Mouse (Mus musculus) left cerebral cortex, postnatal 14 days (tissue): ENCODE measurements at regions not wholly inside any gene's neighbourhood (a gene's known extent, or its start where the extent isn't known, plus 50 kb on each side); places are given as distances from the start of the nearest gene placed in this dataset.
"Not testable (repeated sequence)": the region's sequence is repeated elsewhere in the genome, so short reads cannot be mapped to it uniquely, and the experiment has no call there.

Source experiments
- DNase-seq, 2 experiments: peaks; one replicate each; pipeline ENCODE4 v3.0.0; 2021 to 2022; ENCODE audit warnings: low spot score in 2 of 2, mixed read lengths in 1 of 2
- intact Hi-C: fragments of 180-260 bp; cut with DNase I; formaldehyde crosslinking; loops from one replicate; pipeline ENCODE4 v1.15.1; 2025

DNA sequence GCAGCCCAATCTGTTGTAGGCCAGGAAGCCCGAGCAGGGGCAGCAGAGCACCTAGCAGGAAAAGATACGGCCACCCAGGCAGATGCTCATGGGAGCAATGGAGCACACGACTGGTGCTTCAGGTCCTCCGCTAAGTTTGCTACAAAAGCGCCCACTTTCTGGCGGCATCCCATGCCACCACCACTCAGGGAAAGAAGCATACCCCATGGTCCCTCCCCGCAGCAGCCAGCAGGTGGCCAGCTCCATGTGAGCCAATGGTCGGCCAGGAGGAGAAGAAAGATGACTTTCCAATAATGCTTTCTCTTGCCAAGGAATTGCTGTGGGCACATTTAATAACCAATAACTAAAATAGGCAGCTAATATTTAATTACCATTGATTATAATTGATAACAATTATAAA, 166.7 kb upstream of the Klf6 start:
- intact Hi-C loops: no loop called here
- no peak for DNase-seq

DNA sequence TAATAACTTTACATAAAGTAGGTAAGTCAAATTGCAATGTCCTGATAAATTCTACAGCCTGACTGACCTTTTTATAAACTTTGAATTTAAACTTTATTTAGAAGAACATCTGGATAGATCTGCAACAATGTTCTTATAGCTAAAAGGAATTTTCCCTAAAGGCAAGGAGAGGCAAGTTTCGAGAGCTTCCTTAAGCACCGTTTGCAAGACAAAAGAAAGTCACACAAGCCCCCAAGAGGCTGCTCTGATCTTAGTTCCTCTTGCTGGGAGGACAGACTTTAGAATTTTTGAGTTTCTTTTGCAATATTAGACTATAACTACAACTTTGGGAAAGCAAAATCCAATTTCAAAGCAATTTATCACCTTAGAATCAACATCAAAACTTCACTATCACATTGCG, 165.7 kb upstream of the Klf6 start:
- DNase-seq, intact Hi-C loops: not testable (repeated sequence)

DNA sequence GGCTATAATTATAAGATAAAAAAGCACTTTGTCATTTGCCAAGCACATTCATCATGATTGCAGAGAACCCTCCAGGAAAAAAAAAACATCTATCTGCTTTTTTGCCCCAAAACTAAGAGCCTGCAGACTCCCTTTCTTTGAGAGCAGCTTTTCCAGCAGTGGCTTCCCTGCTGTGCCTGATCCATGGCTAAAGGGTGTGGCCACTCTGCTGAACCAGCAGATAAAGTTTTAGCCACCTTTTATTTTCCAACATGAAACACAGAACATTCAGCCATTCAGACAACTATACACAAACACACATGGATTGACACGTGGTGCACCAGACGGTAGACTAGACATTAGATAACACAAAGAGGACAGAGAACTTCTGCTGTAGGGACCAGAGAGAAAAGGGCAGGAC, 164.9 kb upstream of the Klf6 start:
- DNase-seq: no peak
- intact Hi-C loops: no loop called here

DNA sequence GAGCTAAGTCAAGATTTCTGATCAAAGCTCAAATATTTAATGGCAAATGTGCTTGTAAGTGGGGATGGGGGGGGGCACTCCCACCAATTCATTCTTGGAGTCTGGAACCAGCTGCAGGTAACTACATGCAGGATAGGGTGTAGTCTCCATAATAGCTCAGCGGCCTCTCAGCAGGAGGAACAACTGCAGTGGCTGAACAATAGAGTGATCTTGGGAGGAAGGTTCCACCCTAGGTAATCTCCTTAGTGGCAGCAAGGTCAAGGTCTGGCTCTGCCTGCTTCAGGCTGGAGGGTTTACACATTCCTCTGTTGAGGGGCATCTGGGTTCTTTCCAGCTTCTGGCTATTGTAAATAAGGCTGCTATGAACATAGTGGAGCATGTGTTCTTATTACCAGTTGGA, 164.0 kb upstream of the Klf6 start:
- intact Hi-C loops, DNase-seq: not testable (repeated sequence)

DNA sequence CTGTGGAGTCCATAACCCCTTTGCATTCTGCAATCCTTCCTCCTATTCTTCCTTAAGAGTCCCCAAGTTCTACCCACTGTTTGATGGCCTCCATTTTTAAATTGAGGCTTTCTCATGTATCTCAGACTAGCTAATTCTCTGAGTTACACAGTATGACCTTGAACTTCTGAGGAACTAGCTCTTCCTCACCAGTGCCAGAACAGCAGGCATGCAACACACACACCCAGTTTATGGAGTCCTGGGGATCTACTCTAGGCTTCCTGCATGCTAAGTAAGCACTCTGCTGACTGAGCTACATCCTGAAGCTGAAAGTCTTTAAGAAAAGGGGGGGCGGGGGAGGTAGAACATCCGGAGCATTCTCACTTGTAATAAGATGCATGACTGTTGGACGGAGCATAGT, 159.2 kb upstream of the Klf6 start:
- DNase-seq: no peak
- intact Hi-C loops: no loop called here

DNA sequence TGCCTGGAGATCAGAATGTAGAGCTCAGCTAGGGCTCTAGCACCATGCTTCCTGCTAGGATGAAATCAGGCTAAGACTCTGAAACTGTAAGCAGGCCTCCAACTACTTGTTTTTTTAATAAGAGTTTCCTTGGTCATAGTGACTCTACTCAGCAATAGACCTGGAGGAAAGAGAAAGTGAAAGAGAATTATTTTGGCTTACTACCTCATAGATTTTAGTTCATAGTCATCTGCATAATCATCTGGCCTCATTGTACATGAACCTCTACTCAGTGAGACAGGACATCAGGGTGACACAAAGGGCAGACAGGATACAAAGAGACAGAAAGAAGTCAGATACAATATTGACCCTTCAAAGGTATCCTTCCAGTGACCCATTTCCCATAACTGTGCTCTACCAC, 156.3 kb upstream of the Klf6 start:
- intact Hi-C loops: no loop called here
- no peak for DNase-seq

DNA sequence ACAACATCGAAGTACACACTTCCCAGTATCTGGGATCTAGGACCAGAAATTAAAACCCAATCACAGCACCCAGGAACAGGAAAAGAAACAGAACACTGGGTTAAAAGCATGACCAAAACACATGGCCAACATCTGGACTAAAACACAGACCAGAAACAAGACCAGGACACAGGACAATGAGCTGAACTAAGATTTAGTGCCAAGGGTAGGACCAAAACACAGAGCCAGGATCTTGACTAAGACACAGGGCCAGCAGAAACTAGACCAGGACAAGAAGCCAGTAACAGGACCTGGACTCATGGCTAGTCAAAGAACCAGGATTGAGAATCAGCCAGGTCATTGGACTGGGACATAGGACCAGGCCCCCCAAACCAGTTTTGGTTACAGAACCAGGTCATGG, 149.6 kb upstream of the Klf6 start:
- intact Hi-C loops: no loop called here
- no peak for DNase-seq

DNA sequence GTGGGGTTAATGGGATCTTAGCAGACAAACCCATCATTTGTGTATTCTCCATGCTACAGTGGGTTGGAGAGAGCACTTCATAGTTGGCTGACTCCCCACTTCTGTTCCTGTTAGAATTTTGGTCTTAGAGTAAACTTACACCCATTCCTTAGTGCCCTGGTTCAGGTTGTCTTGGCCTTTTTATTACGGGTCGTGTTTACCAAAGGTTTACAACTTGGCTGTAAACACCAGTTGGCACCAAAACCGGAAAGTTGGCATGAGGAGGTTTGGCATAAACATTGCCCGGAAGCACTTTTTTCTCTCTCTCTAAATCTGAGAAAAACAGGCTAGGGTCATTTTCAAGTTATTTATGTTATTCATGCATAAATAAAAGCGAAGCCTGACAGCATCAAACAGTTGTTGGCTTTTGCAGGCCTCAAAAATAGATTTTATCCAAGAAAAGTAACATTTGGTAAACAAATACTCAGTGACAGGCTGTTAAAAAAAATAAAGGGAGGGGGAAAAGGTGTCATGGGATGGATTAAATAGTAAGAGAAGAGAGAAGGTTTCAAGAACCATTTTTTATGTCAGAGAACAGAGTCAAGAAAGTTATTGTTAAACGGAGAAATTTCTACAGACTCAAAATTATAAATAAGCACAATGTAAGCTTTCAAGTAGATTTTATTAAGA, 148.0 kb upstream of the Klf6 start:
- no peak for DNase-seq
- intact Hi-C loops: no loop called here

DNA sequence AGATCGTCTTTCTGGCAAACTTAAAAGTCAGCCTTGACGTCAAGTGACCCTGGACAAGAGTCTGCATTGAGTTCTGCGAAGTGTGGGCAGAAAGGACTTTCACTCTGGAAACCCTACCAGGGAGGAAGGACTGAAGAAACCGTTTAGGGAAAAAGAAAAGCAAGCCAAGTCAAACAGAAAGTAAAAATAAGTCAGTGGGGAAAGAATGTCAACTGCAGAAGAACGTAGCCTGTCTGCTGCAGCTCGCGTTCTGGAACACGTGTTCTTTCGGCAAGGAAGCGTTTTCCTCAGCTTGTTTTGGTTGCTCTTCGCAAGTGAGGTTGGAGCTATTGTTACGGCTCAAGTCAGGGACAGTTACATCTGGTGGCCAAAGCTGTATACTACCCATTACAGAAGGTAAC, 147.1 kb upstream of the Klf6 start:
- DNase-seq: peak; percentile 22 to 26
- intact Hi-C loops: no loop called here

DNA sequence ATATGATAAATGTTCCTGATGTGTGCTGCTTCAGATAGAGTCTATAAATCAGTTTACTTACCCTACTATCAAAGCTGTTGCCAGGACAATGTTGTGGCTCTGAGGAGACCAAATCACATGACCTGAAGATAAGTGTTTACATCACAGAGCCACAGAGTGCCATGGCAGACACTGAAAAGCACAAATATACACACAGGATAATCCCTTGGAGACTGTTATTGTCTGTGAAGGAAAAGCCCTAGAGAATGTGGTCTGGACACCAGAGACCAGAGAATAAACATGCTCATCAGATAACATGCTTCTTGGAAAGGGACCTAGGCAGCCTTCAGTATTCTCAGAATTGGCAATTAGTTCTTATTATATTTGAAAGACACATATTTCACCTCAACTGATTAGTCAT, 146.5 kb upstream of the Klf6 start:
- no peak for DNase-seq
- intact Hi-C loops: no loop called here

DNA sequence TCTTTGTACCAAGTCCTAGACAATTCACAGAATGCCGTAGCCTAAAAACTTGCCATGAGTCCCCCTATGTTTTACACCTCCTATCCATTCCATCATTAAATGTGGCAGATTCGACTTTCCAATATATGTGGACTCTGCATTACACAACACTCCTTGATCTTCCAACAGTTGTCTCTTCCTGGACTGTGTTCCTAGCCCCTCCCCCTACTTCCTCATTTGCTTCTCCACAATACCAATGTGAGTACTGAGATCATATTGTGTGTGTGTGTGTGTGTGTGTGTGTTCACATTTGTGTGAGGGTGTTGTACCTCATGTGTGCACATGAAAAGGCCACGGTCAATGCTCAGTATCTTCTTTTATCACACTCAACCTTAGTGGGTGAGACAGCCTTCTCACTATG, 144.5 kb upstream of the Klf6 start:
- intact Hi-C loops: no loop called here

DNA sequence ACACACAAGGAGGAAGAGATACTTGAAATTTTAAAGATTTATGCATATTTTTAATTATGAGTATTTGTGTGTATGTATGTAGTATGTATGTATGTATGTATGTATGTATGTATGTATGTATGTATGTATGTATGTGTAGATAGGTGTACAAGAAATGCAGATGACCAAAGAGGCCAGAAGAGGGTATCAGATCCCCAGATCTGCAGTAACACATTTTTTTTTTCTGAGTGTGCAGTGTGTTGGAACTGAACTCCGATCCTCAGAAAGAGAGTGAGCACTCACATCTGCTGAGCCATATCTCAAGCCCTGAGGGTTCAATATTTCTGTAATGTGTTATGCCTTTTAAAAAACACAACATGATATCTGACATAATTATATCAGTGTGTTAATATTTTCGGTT, 138.0 kb upstream of the Klf6 start:
- no peak for DNase-seq
- intact Hi-C loops: no loop called here

More for the DNA sequence above, 144.5 kb upstream of the Klf6 start:
- DNase-seq: no peak

DNA sequence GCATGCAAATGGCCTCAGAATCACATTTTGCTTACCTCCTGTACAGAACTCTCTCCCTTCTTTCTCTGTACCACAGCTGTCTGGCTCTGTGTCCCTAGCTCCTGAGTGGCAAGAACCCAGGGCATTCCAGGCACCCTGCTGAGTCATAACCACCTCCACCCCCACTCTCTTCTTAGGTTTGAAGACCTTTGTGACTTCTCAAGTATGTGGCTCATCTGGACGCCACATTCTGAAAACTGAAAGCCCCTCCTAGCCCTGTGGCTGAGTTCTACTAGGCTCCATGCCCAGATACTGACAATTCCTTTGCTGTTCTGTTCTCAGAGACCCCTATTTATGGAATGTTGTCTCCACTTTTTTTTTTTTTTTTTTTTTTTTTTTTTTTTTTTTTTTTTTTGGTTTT, 136.9 kb upstream of the Klf6 start:
- no peak for DNase-seq
- intact Hi-C loops: no loop called here

DNA sequence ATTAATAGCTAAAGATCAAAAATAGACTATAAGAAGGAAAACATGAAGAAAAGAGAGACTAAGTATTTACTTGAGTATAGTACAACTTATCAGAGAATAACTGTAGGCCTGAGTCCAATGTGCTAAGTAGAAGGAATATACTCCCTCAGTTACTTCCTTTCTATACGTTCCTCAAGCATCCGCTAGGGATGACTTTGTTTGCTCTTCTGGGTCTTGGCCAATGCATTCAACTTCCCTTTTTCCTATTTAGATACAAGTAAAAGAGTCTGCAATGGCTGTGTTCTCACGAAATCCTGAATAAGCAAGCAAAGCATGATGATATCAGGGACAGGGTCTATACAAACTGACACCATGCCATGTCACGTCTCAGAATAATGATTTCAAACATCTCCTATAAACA, 135.3 kb upstream of the Klf6 start:
- intact Hi-C loops: no loop called here

DNA sequence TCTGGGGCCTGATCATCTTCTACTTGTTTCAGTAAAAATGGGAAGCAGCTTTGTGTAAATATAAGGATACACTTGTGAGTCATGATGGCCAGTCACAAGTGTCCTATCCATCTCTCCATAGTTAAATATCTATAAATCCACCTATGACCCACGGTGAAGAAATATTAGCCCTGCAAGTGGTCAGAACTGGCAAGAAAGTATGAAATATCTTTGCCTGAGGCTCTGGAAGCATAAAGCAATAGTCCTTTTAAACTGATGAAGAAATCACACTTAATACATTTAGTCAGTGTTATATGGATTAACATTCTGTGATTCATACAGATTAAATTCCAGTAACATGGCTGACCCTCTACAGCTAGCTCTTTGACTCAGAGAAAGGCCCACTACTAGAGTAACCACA, 134.8 kb upstream of the Klf6 start:
- intact Hi-C loops: no loop called here
- no peak for DNase-seq

More for the DNA sequence above, 135.3 kb upstream of the Klf6 start:
- DNase-seq: no peak

DNA sequence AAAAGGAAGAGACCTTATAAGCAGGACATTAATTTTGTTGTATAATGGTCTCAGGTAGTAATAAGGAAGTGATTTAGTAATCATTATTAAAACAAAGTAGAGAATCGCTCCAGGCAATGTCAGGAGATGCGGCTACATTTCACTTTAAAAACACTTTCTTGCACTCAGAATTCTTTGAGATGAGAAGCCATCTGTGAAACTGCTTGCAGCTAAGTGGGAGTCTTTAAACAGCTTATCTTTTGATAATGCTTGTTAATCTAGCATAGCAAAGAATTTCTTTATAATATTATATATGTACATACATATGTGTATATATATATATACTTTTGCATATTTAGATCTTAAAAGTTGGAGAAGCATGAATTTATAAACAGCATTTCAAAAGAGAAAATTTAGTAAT, 133.1 kb upstream of the Klf6 start:
- intact Hi-C loops: no loop called here
- peak in 1 of 2 experiments; percentile 15 for DNase-seq

DNA sequence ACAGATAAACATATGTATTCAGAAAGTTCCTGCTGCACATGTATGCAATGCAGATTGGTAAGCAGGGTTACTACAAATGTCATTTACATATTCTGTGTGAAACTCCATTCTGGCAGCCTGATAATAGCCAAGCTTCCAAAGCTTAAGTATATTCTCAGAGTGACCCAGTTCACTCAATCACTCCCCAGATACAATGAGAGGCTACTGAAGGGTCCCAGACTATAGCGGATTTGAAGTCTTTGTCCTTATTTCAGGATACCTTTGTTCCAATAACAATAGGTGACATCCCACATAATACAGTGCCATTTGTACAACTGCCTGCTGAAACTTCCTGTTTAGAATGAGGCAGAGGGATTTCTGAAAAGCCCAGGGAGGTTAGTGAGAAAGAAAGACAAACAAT, 132.5 kb upstream of the Klf6 start:
- DNase-seq: no peak
- intact Hi-C loops: no loop called here

DNA sequence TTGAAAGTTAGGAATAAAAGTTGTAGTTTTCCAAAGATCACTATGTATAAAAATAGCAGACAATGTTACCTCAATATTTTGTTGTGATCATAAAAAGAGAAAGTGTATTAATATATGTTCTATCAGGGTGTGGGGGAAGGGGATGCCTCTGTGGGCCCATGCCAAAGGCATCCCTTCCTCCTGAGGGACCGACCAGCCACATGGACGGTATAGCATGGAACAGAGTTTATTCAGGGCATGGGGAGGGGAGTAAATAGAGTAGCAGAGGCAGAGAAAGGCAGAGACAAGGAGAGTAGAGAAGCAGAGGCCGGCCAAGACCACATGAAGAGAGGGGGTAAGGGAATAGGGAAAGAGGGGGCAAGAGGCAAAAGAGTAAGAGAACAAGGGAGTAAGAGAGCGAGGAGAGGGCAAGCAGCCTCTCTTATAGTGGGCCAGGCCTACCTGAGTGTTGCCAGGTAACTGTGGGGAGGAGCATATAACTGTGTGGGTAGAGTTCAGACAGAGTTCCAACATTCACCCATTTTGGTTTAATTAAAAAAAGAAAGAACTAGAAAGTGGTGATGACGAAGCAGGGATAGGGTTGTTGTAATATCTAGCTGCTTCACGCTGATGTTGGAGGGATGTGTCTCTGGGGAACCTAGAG, 131.7 kb upstream of the Klf6 start:
- no peak for DNase-seq
- intact Hi-C loops: no loop called here

DNA sequence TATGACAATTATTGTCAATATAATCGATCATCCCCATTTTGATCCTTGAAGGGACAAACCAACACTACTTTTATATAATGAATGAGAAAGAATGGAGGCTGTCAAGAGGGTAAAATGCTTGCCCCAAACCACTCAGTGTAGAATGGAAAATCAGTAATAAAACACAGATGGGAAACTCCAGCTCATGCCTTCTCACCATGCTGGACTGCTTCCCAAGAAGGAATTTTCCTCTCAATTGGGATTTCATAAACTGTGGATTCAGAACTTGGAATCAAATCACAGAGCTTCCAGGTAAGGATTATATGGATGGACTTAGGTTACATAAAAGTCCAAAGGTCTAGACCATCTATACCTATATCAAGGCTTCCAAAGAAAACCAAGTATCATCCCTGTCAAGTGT, 129.1 kb upstream of the Klf6 start:
- intact Hi-C loops: no loop called here
- DNase-seq: no peak

DNA sequence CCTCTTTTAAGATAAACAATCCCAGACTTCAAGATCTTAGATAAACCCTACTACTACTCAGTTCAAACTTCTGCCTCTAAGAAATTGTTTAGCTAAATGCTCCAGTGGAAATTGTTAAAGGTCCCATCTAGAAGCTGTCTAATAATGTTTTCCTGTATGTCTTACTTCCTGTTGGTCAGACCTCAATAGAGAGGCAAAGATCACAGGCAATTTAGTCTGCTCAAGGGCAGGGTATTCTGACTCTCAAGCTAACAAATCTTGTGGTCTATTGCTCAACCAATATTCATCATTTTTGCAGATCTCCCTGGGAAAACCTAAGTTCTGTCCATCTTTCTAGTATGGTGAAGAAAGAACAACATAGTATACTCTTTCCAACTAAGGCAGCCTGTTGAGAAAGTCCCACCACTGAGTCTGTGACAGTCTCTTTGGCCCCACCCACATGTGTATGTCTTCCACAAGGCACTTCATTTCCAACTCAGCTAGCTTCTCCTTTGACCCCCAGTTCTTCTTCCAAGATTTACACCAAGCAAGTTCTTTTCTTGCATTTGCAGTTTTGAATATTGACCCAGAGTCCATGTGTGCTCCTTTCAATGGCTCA, 126.2 kb upstream of the Klf6 start:
- DNase-seq: no peak
- intact Hi-C loops: no loop called here

DNA sequence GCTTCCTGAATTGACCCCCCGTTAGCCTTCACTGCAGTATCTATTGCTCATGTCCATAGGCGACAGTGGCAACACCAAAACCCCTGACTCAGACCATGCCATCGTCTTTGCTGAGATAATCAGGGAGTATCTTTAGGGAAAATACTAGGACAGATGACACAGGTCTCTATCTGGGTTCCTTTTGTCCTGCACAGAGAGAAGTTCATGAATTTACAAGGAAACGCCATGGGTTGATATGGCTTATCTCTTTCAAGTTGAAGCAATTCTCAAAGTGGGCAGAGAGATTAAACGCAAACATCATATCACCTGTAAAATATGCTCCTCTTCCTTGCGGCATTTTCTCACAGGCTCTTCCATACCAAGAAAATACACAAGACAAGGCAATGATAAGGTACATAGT, 124.8 kb upstream of the Klf6 start:
- intact Hi-C loops: no loop called here
- no peak for DNase-seq
